Mouse (Mus musculus) embryonic facial prominence, embryonic 12.5 days (tissue): ENCODE results near the gene Rpgr. TPM values are rescaled to one million over a fixed set of nuclear protein-coding genes. Genes with fewer than 3 reads are reported as not detected.

Source experiments
- ATAC-seq: fragments of 200-750 bp; cut with Nextera tagmentation; 2 replicates; pipeline ENCODE4 v1.8.0; 2017; ENCODE audit not compliant: insufficient number of reproducible peaks, insufficient read depth, low FRiP score, low TSS enrichment
- H3K27ac ChIP-seq: fragments of 300-500 bp; sonication (generic); 2 replicates; pipeline ENCODE4 v1.5.1; 2016; ENCODE audit warnings: mild to moderate bottlenecking
- H3K27me3 ChIP-seq: fragments of 300-500 bp; sonication (generic); 2 replicates; pipeline ENCODE4 v1.6.1; 2016; ENCODE audit warnings: mild to moderate bottlenecking, moderate library complexity
- H3K36me3 ChIP-seq: fragments of 300-500 bp; sonication (generic); 2 replicates; pipeline ENCODE4 v1.6.1; 2016; ENCODE audit warnings: mild to moderate bottlenecking
- H3K4me1 ChIP-seq: fragments of 300-500 bp; sonication (generic); 2 replicates; pipeline ENCODE4 v1.6.1; 2016
- H3K4me2 ChIP-seq: fragments of 300-500 bp; sonication (generic); replicated peaks from 2 replicates; pipeline ENCODE4 v1.6.1; 2016; ENCODE audit warnings: mild to moderate bottlenecking, moderate library complexity
- H3K4me3 ChIP-seq: fragments of 300-500 bp; sonication (generic); 2 replicates; pipeline ENCODE4 v1.5.1; 2016; ENCODE audit warnings: mild to moderate bottlenecking
- H3K9ac ChIP-seq: fragments of 300-500 bp; sonication (generic); 2 replicates; pipeline ENCODE4 v1.6.1; 2016; ENCODE audit warnings: mild to moderate bottlenecking, moderate library complexity
- H3K9me3 ChIP-seq: fragments of 300-500 bp; sonication (generic); 2 replicates; pipeline ENCODE4 v1.6.1; 2016; ENCODE audit warnings: mild to moderate bottlenecking, moderate library complexity
- WGBS: fragments of 180-500 bp; shearing (Covaris S2); methylation state at CpG from one replicate; pipeline ENCODE4 v1.1.7; 2016; 5-methylcytosine and 5-hydroxymethylcytosine counted together
- polyA plus RNA-seq: library from polyadenylated mRNA; unstranded; fragments of >200 nt; fragmentation: Nextera tagmentation; extraction: Ambion mirVana; gene quantifications from 2 replicates; pipeline ENCODE4 v1.2.1, GENCODE M21; 2016

Rpgr gene
- polyA plus RNA-seq, 1 experiment from 2014 or later, result 28.9 TPM

- Histone ChIP-seq H3K27me3 (no peaks in the 10 kb centered on the region), H3K36me3 (no peaks in the 10 kb centered on the region), H3K4me2 (no peak overlapping the region), H3K4me3 (no peak overlapping the region), H3K4me1 (no peaks in the 10 kb centered on the region), H3K9ac (no peak overlapping the region), H3K9me3 (no peaks in the 10 kb centered on the region), H3K27ac (no peak overlapping the region)
- 24% methylated on average over 2 of the region's 2 CpGs for WGBS
- ATAC-seq, result no peak
Measured at GRCm38 (mm10) chrX:10201289-10201688, 15.4 kb downstream of the Rpgr start.

DNA sequence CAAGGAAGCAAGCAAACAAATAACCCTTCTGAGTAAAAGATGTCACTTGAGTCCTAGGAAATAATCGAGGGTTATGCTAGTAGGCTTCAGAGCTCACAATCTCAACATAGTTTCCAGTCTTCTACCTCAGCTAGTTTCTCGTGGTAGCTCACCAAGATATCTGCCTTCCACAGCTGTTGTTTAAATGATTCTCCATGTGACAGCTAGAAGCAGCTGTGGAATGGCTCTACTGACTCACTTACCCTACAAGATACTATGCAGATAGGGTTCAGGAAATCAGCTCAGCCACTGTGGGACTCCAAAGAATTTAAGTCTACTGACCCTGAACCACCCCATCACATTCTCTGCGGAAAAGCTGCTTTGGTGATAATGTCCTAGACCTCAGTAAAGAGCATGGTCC, 64.3 kb downstream of the Rpgr start:
- Histone ChIP-seq H3K4me2 (no peak overlapping the region), H3K4me3 (no peak overlapping the region), H3K9me3 (no peaks in the 10 kb centered on the region), H3K9ac (no peak overlapping the region), H3K27me3 (no peaks in the 10 kb centered on the region), H3K27ac (no peak overlapping the region), H3K4me1 (no peaks in the 10 kb centered on the region), H3K36me3 (no peaks in the 10 kb centered on the region)
- ATAC-seq, result no peak
- WGBS, result 54% methylated on average over 3 of the region's 3 CpGs

DNA sequence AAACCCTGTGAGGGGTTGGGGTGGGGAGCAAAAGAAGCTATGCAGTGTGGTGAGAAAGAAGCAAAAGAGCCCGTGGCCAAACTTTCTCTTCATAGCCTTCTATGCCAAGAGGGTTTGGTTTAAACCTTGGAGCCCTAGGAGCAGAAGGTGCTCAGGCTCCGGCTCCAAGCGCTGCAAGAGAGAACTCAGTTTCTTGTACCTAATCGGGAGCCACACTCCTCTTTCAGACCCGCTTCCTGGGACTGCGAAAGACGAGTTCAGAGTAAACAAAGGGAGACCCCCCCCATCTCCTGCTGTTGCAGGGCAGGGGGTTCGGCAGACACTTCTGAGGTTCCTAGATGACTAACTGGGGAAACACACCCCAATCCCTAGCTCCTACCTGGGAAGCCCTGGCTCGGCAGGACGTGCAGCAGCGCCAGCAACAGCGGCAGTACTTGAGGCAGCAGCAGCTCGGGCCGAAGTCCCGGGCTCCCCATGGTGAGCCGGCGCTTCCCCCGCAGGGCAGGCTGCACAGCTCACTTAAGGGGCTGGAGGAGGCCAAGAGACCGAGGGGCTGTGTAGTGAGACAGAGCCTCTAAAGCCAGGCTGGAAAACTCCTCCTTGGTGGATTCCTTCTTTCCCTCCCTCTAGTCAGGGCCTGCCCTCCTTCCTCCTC, 99.5 kb downstream of the Rpgr start, which contains the start of gene Srpx:
TSS of gene Srpx (minus strand) at position 645 of the 655 bp plus-strand sequence.
- no peaks in the 10 kb centered on the region for H3K27me3 ChIP-seq
- H3K9ac ChIP-seq, result peak within 1 kb of the TSS; percentile 42
- no peak within 1 kb of the TSS for H3K27ac ChIP-seq
- H3K9me3 ChIP-seq, result no peaks in the 10 kb centered on the region
- peak within 1 kb of the TSS; percentile 35 for H3K4me3 ChIP-seq
- ATAC-seq, result peak; percentile 41; the same call in 1 of the 2 replicates
- no peaks in the 10 kb centered on the region for H3K36me3 ChIP-seq
- WGBS, result 19% methylated on average over 19 of the region's 19 CpGs
- peak within 1 kb of the TSS; percentile 51 for H3K4me2 ChIP-seq
- no peaks in the 10 kb centered on the region for H3K4me1 ChIP-seq

DNA sequence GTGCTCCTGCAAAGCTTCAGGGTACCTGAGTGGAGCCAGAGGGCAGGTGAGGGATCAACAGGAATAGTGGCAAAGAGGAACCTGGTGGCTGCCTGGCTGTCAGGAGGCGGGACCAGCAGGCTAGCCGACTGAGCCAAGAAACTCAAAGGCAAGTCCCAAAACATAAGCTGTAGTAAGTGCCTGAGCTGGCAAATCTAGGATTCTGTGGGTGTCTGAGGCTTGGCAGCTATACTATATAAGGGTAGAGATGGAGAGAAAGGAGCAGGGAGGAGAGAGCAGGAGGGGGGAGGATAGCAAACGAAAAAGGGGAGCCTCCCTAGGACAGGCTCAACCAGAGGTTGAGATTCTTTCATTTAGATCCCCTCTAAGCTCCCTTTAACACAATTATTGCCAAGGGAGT, 100.9 kb downstream of the Rpgr start:
- Histone ChIP-seq H3K36me3 (no peaks in the 10 kb centered on the region), H3K9me3 (no peaks in the 10 kb centered on the region), H3K27ac (no peak overlapping the region), H3K4me2 (no peak overlapping the region), H3K4me3 (no peak overlapping the region), H3K9ac (no peak overlapping the region), H3K4me1 (no peaks in the 10 kb centered on the region), H3K27me3 (no peaks in the 10 kb centered on the region)
- 50% methylated on average over 3 of the region's 3 CpGs for WGBS
- ATAC-seq, result no peak

DNA sequence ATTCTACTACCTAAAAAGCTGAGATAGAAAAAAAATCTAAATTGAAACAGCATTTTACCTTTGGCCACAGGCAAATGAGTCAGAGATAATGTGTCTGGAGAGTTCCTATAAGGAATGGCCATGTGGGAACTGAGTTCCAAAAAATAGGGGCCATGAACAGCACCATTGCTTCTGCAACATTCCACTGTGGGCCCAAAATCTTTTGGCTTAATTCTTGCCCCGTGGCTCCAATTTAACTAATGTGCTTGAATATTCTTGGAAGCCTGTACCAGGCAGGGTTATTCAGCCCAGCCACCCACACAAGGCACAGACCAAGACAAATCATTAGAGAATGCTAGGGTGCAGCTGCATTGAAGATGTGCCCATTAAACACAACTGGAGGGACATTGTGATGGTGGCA, 106.0 kb downstream of the Rpgr start:
- ATAC-seq, result no peak
- no peak overlapping the region for H3K9ac ChIP-seq
- H3K9me3 ChIP-seq, result no peaks in the 10 kb centered on the region
- no peaks in the 10 kb centered on the region for H3K4me1 ChIP-seq
- H3K36me3 ChIP-seq, result no peaks in the 10 kb centered on the region
- H3K4me3 ChIP-seq, result no peak overlapping the region
- 60% methylated on average over 1 of the region's 1 CpGs for WGBS
- H3K27ac ChIP-seq, result no peak overlapping the region
- no peaks in the 10 kb centered on the region for H3K27me3 ChIP-seq
- no peak overlapping the region for H3K4me2 ChIP-seq

GRCm38 (mm10) chrX:10108558-10108957, 108.2 kb downstream of the Rpgr start:
- Histone ChIP-seq H3K4me2 (no peak overlapping the region), H3K27ac (no peak overlapping the region), H3K27me3 (no peaks in the 10 kb centered on the region), H3K4me1 (no peaks in the 10 kb centered on the region), H3K9me3 (no peaks in the 10 kb centered on the region), H3K36me3 (no peaks in the 10 kb centered on the region), H3K4me3 (no peak overlapping the region), H3K9ac (no peak overlapping the region)
- no peak for ATAC-seq
- WGBS, result 75% methylated on average over 4 of the region's 4 CpGs

DNA sequence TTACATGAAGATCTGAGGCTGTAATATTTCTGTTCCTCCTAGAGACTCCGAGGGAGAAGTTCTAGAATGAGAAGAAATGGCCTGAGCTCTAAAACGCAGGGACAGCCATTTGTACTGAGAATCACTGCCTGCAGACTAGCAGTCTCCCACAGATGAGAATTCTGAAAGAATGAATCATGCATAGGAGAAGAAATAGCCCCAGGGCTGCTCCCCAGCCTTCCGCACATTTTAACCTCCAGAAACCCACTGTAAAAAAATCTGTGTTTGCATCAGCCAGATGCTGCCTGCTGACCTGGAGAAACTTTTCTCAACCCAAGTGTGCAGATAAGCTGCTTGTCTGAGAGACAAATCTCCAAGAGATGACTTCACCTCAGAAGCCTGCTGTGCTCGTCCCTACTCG, 111.2 kb downstream of the Rpgr start:
- Histone ChIP-seq H3K4me3 (no peak overlapping the region), H3K9me3 (no peaks in the 10 kb centered on the region), H3K9ac (no peak overlapping the region), H3K27ac (no peak overlapping the region), H3K27me3 (no peaks in the 10 kb centered on the region), H3K36me3 (no peaks in the 10 kb centered on the region), H3K4me2 (no peak overlapping the region), H3K4me1 (no peaks in the 10 kb centered on the region)
- ATAC-seq, result no peak
- 51% methylated on average over 5 of the region's 5 CpGs for WGBS

- WGBS, result 82% methylated on average over 1 of the region's 1 CpGs
- no peak for ATAC-seq
- H3K9ac ChIP-seq, result no peak overlapping the region
Measured at GRCm38 (mm10) chrX:10102739-10103138, 114.0 kb downstream of the Rpgr start.

GRCm38 (mm10) chrX:10095797-10096196, 120.9 kb downstream of the Rpgr start:
- H3K36me3 ChIP-seq, result no peaks in the 10 kb centered on the region
- no peak overlapping the region for H3K4me3 ChIP-seq
- no peak overlapping the region for H3K9ac ChIP-seq
- 69% methylated on average over 3 of the region's 3 CpGs for WGBS
- no peaks in the 10 kb centered on the region for H3K27me3 ChIP-seq
- H3K9me3 ChIP-seq, result no peaks in the 10 kb centered on the region
- no peak for ATAC-seq
- H3K4me2 ChIP-seq, result no peak overlapping the region
- H3K4me1 ChIP-seq, result no peaks in the 10 kb centered on the region
- H3K27ac ChIP-seq, result no peak overlapping the region

More at GRCm38 (mm10) chrX:10102739-10103138, 114.0 kb downstream of the Rpgr start:
- H3K4me1 ChIP-seq, result no peaks in the 10 kb centered on the region
- no peaks in the 10 kb centered on the region for H3K9me3 ChIP-seq
- no peak overlapping the region for H3K4me2 ChIP-seq
- H3K4me3 ChIP-seq, result no peak overlapping the region
- no peak overlapping the region for H3K27ac ChIP-seq
- H3K36me3 ChIP-seq, result no peaks in the 10 kb centered on the region
- no peaks in the 10 kb centered on the region for H3K27me3 ChIP-seq

DNA sequence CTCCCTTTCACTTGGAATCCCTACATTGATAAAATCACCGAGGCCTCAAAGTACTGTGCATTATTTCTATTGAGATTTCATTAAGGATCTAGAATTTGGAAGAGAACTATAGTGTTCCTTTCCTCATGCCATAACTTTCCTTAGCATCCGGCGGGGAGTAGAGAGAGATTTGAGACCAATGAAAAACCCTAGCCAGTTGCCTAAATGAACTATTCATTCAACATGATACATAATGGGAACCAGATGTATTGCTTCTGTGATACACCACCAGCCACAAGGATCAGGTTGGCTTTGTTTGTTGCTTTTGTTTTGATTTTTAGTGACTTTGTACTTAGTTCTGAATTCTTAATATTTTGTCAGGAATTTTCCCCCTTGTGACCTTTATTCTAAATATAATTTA, 136.3 kb downstream of the Rpgr start:
- Histone ChIP-seq H3K9me3 (no peaks in the 10 kb centered on the region), H3K4me2 (no peak overlapping the region), H3K27ac (no peak overlapping the region), H3K27me3 (no peaks in the 10 kb centered on the region), H3K36me3 (no peaks in the 10 kb centered on the region), H3K4me1 (no peaks in the 10 kb centered on the region), H3K4me3 (no peak overlapping the region), H3K9ac (no peak overlapping the region)
- WGBS, result 43% methylated on average over 3 of the region's 3 CpGs
- ATAC-seq, result no peak

DNA sequence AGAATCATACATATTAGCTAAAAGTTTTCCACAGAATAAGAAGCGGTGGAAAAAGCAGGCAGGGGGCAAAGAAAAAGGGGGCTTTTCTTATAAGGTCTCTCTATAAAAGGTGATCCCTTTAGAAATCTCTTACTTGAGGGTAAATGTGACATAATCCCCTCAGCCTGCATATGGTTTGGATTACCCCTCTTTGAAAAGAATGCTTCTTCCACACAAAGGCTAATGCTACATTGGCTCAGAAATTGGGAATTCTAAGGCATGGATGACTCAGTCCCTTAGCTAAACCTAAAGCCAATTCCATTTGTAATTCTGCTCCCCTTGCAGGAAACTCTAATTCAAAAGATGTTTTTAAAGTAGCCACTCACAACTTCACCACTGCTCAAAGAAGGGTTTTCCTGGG, 136.7 kb downstream of the Rpgr start:
- Histone ChIP-seq H3K27me3 (no peaks in the 10 kb centered on the region), H3K4me1 (no peaks in the 10 kb centered on the region), H3K27ac (0 out of 2 replicates have a peak overlapping the region, but pooled peaks have one; percentile 17), H3K9me3 (no peaks in the 10 kb centered on the region), H3K36me3 (no peaks in the 10 kb centered on the region), H3K4me2 (no peak overlapping the region), H3K4me3 (no peak overlapping the region), H3K9ac (no peak overlapping the region)
- no peak for ATAC-seq
- 16% methylated on average over 1 of the region's 1 CpGs for WGBS

- WGBS, result 73% methylated on average over 3 of the region's 3 CpGs
- Histone ChIP-seq H3K27ac (no peak overlapping the region), H3K36me3 (no peaks in the 10 kb centered on the region), H3K4me1 (no peaks in the 10 kb centered on the region), H3K9me3 (no peaks in the 10 kb centered on the region), H3K9ac (no peak overlapping the region), H3K27me3 (no peaks in the 10 kb centered on the region), H3K4me2 (no peak overlapping the region), H3K4me3 (no peak overlapping the region)
- ATAC-seq, result no peak
Measured at GRCm38 (mm10) chrX:10073966-10074365, 142.8 kb downstream of the Rpgr start.
